ENCODE assay signal across 18 mouse cellular contexts in the genomic region with DNA sequence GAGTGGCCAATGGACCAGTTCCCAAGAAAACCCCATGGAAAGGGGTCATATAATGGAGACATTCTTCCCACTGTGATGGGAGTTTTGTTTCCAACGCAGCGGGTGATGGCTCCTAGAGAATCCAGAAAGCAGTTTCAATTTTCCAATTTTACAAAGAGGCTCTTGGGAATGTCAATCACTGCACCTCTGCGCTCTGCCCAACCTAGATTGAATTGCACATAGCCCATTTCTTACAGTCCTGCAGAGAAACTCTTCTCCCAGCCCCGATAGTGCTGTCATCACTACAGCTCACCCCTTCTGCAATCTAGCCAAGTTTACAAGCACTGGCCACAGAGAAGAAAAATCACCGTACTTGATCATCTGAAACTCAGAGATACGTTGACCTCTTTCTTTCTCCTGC.
DNase-seq lines count a peak whose midpoint lies in the region; ATAC-seq and TF ChIP-seq lines count a peak whose summit lies in the region.
"Had no signal": no experiment of that assay in that cellular context is flagged by ENCODE, and none has a peak within 500 bp of the region (broad histone marks: within the 10 kb centered on the region; RNA-seq: fewer than 3 reads in every experiment).

No protein-coding gene starts in this region.

- peaks cover 27% of the 10 kb centered on the region for H3K4me1 ChIP-seq in heart, embryonic 12.5 days (replicated peaks)
- H3K4me1 ChIP-seq in heart, embryonic 11.5 days (ENCODE audit: control insufficient read depth, insufficient read depth, low read length), result peaks cover 18% of the 10 kb centered on the region
- H3K4me1 ChIP-seq in heart, embryonic 16.5 days (ENCODE audit: control insufficient read depth, insufficient read depth, low read length), result peaks cover 8% of the 10 kb centered on the region; the same call in 1 of the 2 replicates
- no peaks in the 10 kb centered on the region for H3K4me1 ChIP-seq in midbrain, postnatal 0 days (ENCODE audit: insufficient read depth, low read length)
- H3K4me1 ChIP-seq in midbrain, embryonic 15.5 days, result no peaks in the 10 kb centered on the region
- H3K4me1 ChIP-seq: hindbrain, embryonic 13.5 days; intestine, embryonic 15.5 days had no signal

- H3K36me3 ChIP-seq in heart, embryonic 12.5 days, result no peaks in the 10 kb centered on the region
- H3K36me3 ChIP-seq in heart, embryonic 11.5 days (ENCODE audit: control insufficient read depth, insufficient read depth, low read length), result no peaks in the 10 kb centered on the region
- no peaks in the 10 kb centered on the region for H3K36me3 ChIP-seq in heart, embryonic 16.5 days (ENCODE audit: control insufficient read depth, insufficient read depth)
- H3K36me3 ChIP-seq in midbrain, postnatal 0 days (ENCODE audit: insufficient read depth, low read length), result no peaks in the 10 kb centered on the region
- H3K36me3 ChIP-seq in midbrain, embryonic 15.5 days (replicated peaks), result no peaks in the 10 kb centered on the region
- H3K36me3 ChIP-seq: embryonic facial prominence, embryonic 12.5 days; hindbrain, embryonic 13.5 days; intestine, embryonic 15.5 days had no signal

- H3K4me2 ChIP-seq in heart, embryonic 12.5 days, result peak overlapping the region; percentile 26
- H3K4me2 ChIP-seq in heart, embryonic 11.5 days, result no peak overlapping the region; the same call in 1 of the 2 replicates
- peak overlapping the region; percentile 31 for H3K4me2 ChIP-seq in heart, embryonic 16.5 days (ENCODE audit: low read depth, low read length)
- no peak overlapping the region for H3K4me2 ChIP-seq in midbrain, postnatal 0 days (ENCODE audit: low read depth, low read length, poor library complexity, severe bottlenecking)
- no peak overlapping the region for H3K4me2 ChIP-seq in midbrain, embryonic 15.5 days
- H3K4me2 ChIP-seq: embryonic facial prominence, embryonic 12.5 days; hindbrain, embryonic 13.5 days; intestine, embryonic 15.5 days had no signal

- WGBS in heart, embryonic 12.5 days, result 37% methylated on average over 6 of the region's 6 CpGs
- 41% methylated on average over 6 of the region's 6 CpGs for WGBS in heart, embryonic 11.5 days (ENCODE audit: insufficient replicate concordance)
- 31% methylated on average over 6 of the region's 6 CpGs for WGBS in heart, embryonic 16.5 days
- 69% methylated on average over 6 of the region's 6 CpGs for WGBS in midbrain, postnatal 0 days
- 77% methylated on average over 6 of the region's 6 CpGs for WGBS in midbrain, embryonic 15.5 days

- H3K9me3 ChIP-seq in heart, embryonic 12.5 days (replicated peaks), result no peaks in the 10 kb centered on the region
- H3K9me3 ChIP-seq in heart, embryonic 11.5 days (replicated peaks; ENCODE audit: control insufficient read depth, low read length), result no peaks in the 10 kb centered on the region
- H3K9me3 ChIP-seq in heart, embryonic 16.5 days (replicated peaks; ENCODE audit: control insufficient read depth, low read length), result no peaks in the 10 kb centered on the region
- H3K9me3 ChIP-seq in midbrain, postnatal 0 days (ENCODE audit: low read length), result no peaks in the 10 kb centered on the region
- H3K9me3 ChIP-seq in midbrain, embryonic 15.5 days, result no peaks in the 10 kb centered on the region
- H3K9me3 ChIP-seq: embryonic facial prominence, embryonic 12.5 days; hindbrain, embryonic 13.5 days; intestine, embryonic 15.5 days had no signal

- DNase-seq in heart, postnatal 14 days, result no peak
- DNase-seq in midbrain, postnatal 0 days (ENCODE audit: low spot score), result peak; percentile 51
- DNase-seq in adrenal gland, adult (ENCODE audit: inconsistent age in 2 of 2, low spot score in 1 of 2), result no peak
- DNase-seq: adrenal gland, postnatal 14 days; cerebellum, adult 2 months; cerebellum, postnatal 14 days; gastrocnemius, postnatal 10 days; heart, postnatal 36 days; kidney, adult 18-20 months; kidney, postnatal 10 days had no signal

- H3K27me3 ChIP-seq in heart, embryonic 12.5 days (replicated peaks), result no peaks in the 10 kb centered on the region
- H3K27me3 ChIP-seq in heart, embryonic 11.5 days (ENCODE audit: control insufficient read depth, insufficient read depth, low read length), result no peaks in the 10 kb centered on the region
- H3K27me3 ChIP-seq in heart, embryonic 16.5 days (ENCODE audit: control insufficient read depth, insufficient read depth, low read length), result no peaks in the 10 kb centered on the region
- H3K27me3 ChIP-seq in midbrain, postnatal 0 days (ENCODE audit: insufficient read depth, low read length), result no peaks in the 10 kb centered on the region
- H3K27me3 ChIP-seq in midbrain, embryonic 15.5 days (replicated peaks), result no peaks in the 10 kb centered on the region
- H3K27me3 ChIP-seq: embryonic facial prominence, embryonic 12.5 days; hindbrain, embryonic 13.5 days; intestine, embryonic 15.5 days had no signal

- TF ChIP-seq CTCF in midbrain, postnatal 0 days (IDR thresholded peaks at IDR 0.05), result no peak

- no peak overlapping the region for H3K9ac ChIP-seq in heart, embryonic 12.5 days
- H3K9ac ChIP-seq in heart, embryonic 11.5 days (ENCODE audit: low read depth, low read length), result no peak overlapping the region
- H3K9ac ChIP-seq in heart, embryonic 16.5 days (ENCODE audit: low read length), result no peak overlapping the region
- H3K9ac ChIP-seq in midbrain, postnatal 0 days (replicated peaks; ENCODE audit: low read length, poor library complexity, severe bottlenecking), result no peak overlapping the region
- H3K9ac ChIP-seq in midbrain, embryonic 15.5 days, result no peak overlapping the region
- H3K9ac ChIP-seq: embryonic facial prominence, embryonic 12.5 days; hindbrain, embryonic 13.5 days; intestine, embryonic 15.5 days had no signal

- no peak overlapping the region for H3K4me3 ChIP-seq in heart, embryonic 12.5 days
- H3K4me3 ChIP-seq in heart, embryonic 11.5 days (ENCODE audit: low read depth, low read length), result no peak overlapping the region
- H3K4me3 ChIP-seq in heart, embryonic 16.5 days (ENCODE audit: low read length), result no peak overlapping the region
- no peak overlapping the region for H3K4me3 ChIP-seq in midbrain, postnatal 0 days (ENCODE audit: low read depth, low read length)
- no peak overlapping the region for H3K4me3 ChIP-seq in midbrain, embryonic 15.5 days
- H3K4me3 ChIP-seq: embryonic facial prominence, embryonic 12.5 days; hindbrain, embryonic 13.5 days; intestine, embryonic 15.5 days had no signal

- intact Hi-C loops in heart, postnatal 14 days (cut with DNase I), result no loop called here

- peak overlapping the region; percentile 41 for H3K27ac ChIP-seq in heart, embryonic 12.5 days (ENCODE audit: poor library complexity, severe bottlenecking)
- H3K27ac ChIP-seq in heart, embryonic 11.5 days (ENCODE audit: low read depth, low read length), result no peak overlapping the region
- H3K27ac ChIP-seq in heart, embryonic 16.5 days (ENCODE audit: low read length), result no peak overlapping the region
- no peak overlapping the region for H3K27ac ChIP-seq in midbrain, postnatal 0 days (ENCODE audit: low read depth, low read length)
- no peak overlapping the region for H3K27ac ChIP-seq in midbrain, embryonic 15.5 days
- H3K27ac ChIP-seq: embryonic facial prominence, embryonic 12.5 days; hindbrain, embryonic 13.5 days; intestine, embryonic 15.5 days had no signal

- no peak for ATAC-seq in heart, embryonic 12.5 days (ENCODE audit: insufficient number of reproducible peaks, low FRiP score)
- ATAC-seq in heart, embryonic 11.5 days (replicated peaks; ENCODE audit: insufficient number of reproducible peaks, low FRiP score, low TSS enrichment), result no peak
- ATAC-seq in heart, embryonic 16.5 days (replicated peaks; ENCODE audit: extremely low read depth, insufficient read depth, low FRiP score), result no peak
- ATAC-seq in midbrain, postnatal 0 days (ENCODE audit: low FRiP score), result no peak
- no peak for ATAC-seq in midbrain, embryonic 15.5 days (replicated peaks)
- ATAC-seq: forebrain, embryonic 16.5 days; intestine, embryonic 15.5 days had no signal

Comparison
In these comparisons a context has a peak if more than half of its experiments do, and no peak if none do; other contexts are left out.
1. H3K4me2 ChIP-seq: peak in heart, embryonic 12.5 days (single experiment) and heart, embryonic 16.5 days (single experiment); none in heart, embryonic 11.5 days (single experiment), midbrain, postnatal 0 days (single experiment) and midbrain, embryonic 15.5 days (single experiment).